Mouse (Mus musculus): Measurements from ENCODE around the gene Mmel1. TPM values are rescaled to one million over a fixed set of nuclear protein-coding genes. Genes with fewer than 3 reads are reported as not detected.

The Mmel1 gene
- polyA plus RNA-seq, 1 experiment, result 0.10 TPM

- TF ChIP-seq POLR2A (IDR thresholded peaks at IDR 0.05; ENCODE audit: low read depth, low read length) (no peak), CTCF (IDR thresholded peaks at IDR 0.05; ENCODE audit: extremely low read depth, insufficient read length, insufficient replicate concordance, low read depth, low read length) (no peak)
- 76% methylated on average over 6 of the region's 6 CpGs for WGBS
- Histone ChIP-seq H3K27me3 (ENCODE audit: control insufficient read depth, insufficient read depth, low read length) (0 out of 2 replicates have a peak, but pooled peaks cover 5% of the 10 kb centered on the region), H3K4me3 (ENCODE audit: low read depth, low read length) (no peak overlapping the region), H3K4me1 (ENCODE audit: control insufficient read depth, insufficient read depth, insufficient read length, low read length) (peaks cover 3% of the 10 kb centered on the region; the same call in 1 of the 2 replicates), H3K27ac (ENCODE audit: insufficient read depth, low read depth, low read length) (no peak overlapping the region), H3K36me3 (ENCODE audit: control insufficient read depth, insufficient read depth, low read length) (no peaks in the 10 kb centered on the region)
Measured at GRCm38 (mm10) chr4:154873186-154873585, 3.8 kb downstream of the Mmel1 start.

- peak overlapping the region; percentile 33; the same call in 1 of the 2 replicates for H3K4me3 ChIP-seq (ENCODE audit: low read depth, low read length)
- 7% methylated on average over 18 of the region's 18 CpGs for WGBS
- H3K27ac ChIP-seq (ENCODE audit: insufficient read depth, low read depth, low read length), result peak overlapping the region; percentile 68
- no peaks in the 10 kb centered on the region for H3K36me3 ChIP-seq (ENCODE audit: control insufficient read depth, insufficient read depth, low read length)
- TF ChIP-seq POLR2A (IDR thresholded peaks at IDR 0.05; ENCODE audit: low read depth, low read length), result peak; percentile 42; the same call in 1 of the 2 replicates
- TF ChIP-seq CTCF (IDR thresholded peaks at IDR 0.05; ENCODE audit: extremely low read depth, insufficient read length, insufficient replicate concordance, low read depth, low read length), result peak; percentile 95; the same call in 1 of the 2 replicates
- H3K27me3 ChIP-seq (ENCODE audit: control insufficient read depth, insufficient read depth, low read length), result no peaks in the 10 kb centered on the region
- peaks cover 7% of the 10 kb centered on the region; the same call in 1 of the 2 replicates for H3K4me1 ChIP-seq (ENCODE audit: control insufficient read depth, insufficient read depth, insufficient read length, low read length)
Measured at GRCm38 (mm10) chr4:154877864-154878548, 8.6 kb downstream of the Mmel1 start.

- H3K27me3 ChIP-seq (ENCODE audit: control insufficient read depth, insufficient read depth, low read length), result no peaks in the 10 kb centered on the region
- no peak overlapping the region for H3K27ac ChIP-seq (ENCODE audit: insufficient read depth, low read depth, low read length)
- WGBS, result 54% methylated on average over 6 of the region's 6 CpGs
- peaks cover 9% of the 10 kb centered on the region; the same call in 1 of the 2 replicates for H3K4me1 ChIP-seq (ENCODE audit: control insufficient read depth, insufficient read depth, insufficient read length, low read length)
- TF ChIP-seq POLR2A (IDR thresholded peaks at IDR 0.05; ENCODE audit: low read depth, low read length) (no peak), CTCF (IDR thresholded peaks at IDR 0.05; ENCODE audit: extremely low read depth, insufficient read length, insufficient replicate concordance, low read depth, low read length) (no peak)
- no peak overlapping the region for H3K4me3 ChIP-seq (ENCODE audit: low read depth, low read length)
- no peaks in the 10 kb centered on the region for H3K36me3 ChIP-seq (ENCODE audit: control insufficient read depth, insufficient read depth, low read length)
Measured at GRCm38 (mm10) chr4:154880730-154881129, 11.3 kb downstream of the Mmel1 start.

GRCm38 (mm10) chr4:154882014-154882659 lies 12.8 kb downstream of the Mmel1 start:
- H3K27ac ChIP-seq (ENCODE audit: insufficient read depth, low read depth, low read length), result no peak overlapping the region
- no peaks in the 10 kb centered on the region for H3K27me3 ChIP-seq (ENCODE audit: control insufficient read depth, insufficient read depth, low read length)
- peaks cover 9% of the 10 kb centered on the region; the same call in 1 of the 2 replicates for H3K4me1 ChIP-seq (ENCODE audit: control insufficient read depth, insufficient read depth, insufficient read length, low read length)
- WGBS, result 18% methylated on average over 14 of the region's 14 CpGs
- TF ChIP-seq POLR2A (IDR thresholded peaks at IDR 0.05; ENCODE audit: low read depth, low read length), result no peak
- no peak for TF ChIP-seq CTCF (IDR thresholded peaks at IDR 0.05; ENCODE audit: extremely low read depth, insufficient read length, insufficient replicate concordance, low read depth, low read length)
- no peaks in the 10 kb centered on the region for H3K36me3 ChIP-seq (ENCODE audit: control insufficient read depth, insufficient read depth, low read length)
- no peak overlapping the region for H3K4me3 ChIP-seq (ENCODE audit: low read depth, low read length)

- no peak overlapping the region for H3K4me3 ChIP-seq (ENCODE audit: low read depth, low read length)
- TF ChIP-seq POLR2A (IDR thresholded peaks at IDR 0.05; ENCODE audit: low read depth, low read length) (no peak), CTCF (IDR thresholded peaks at IDR 0.05; ENCODE audit: extremely low read depth, insufficient read length, insufficient replicate concordance, low read depth, low read length) (no peak)
- H3K4me1 ChIP-seq (ENCODE audit: control insufficient read depth, insufficient read depth, insufficient read length, low read length), result peaks cover 9% of the 10 kb centered on the region; the same call in 1 of the 2 replicates
- H3K27ac ChIP-seq (ENCODE audit: insufficient read depth, low read depth, low read length), result no peak overlapping the region
- 43% methylated on average over 11 of the region's 11 CpGs for WGBS
- H3K36me3 ChIP-seq (ENCODE audit: control insufficient read depth, insufficient read depth, low read length), result no peaks in the 10 kb centered on the region
- H3K27me3 ChIP-seq (ENCODE audit: control insufficient read depth, insufficient read depth, low read length), result no peaks in the 10 kb centered on the region
Measured at GRCm38 (mm10) chr4:154885416-154885815, 16.0 kb downstream of the Mmel1 start.

- H3K27me3 ChIP-seq (ENCODE audit: control insufficient read depth, insufficient read depth, low read length), result no peaks in the 10 kb centered on the region
- no peaks in the 10 kb centered on the region for H3K36me3 ChIP-seq (ENCODE audit: control insufficient read depth, insufficient read depth, low read length)
- no peak overlapping the region for H3K27ac ChIP-seq (ENCODE audit: insufficient read depth, low read depth, low read length)
- H3K4me1 ChIP-seq (ENCODE audit: control insufficient read depth, insufficient read depth, insufficient read length, low read length), result peaks cover 9% of the 10 kb centered on the region; the same call in 1 of the 2 replicates
- H3K4me3 ChIP-seq (ENCODE audit: low read depth, low read length), result no peak overlapping the region
- 74% methylated on average over 13 of the region's 13 CpGs for WGBS
- TF ChIP-seq CTCF (IDR thresholded peaks at IDR 0.05; ENCODE audit: extremely low read depth, insufficient read length, insufficient replicate concordance, low read depth, low read length) (no peak), POLR2A (IDR thresholded peaks at IDR 0.05; ENCODE audit: low read depth, low read length) (no peak)
Measured at GRCm38 (mm10) chr4:154886876-154887592, 17.6 kb downstream of the Mmel1 start.

Measured in small intestine, adult 2 months (tissue).